Mouse (Mus musculus) embryo, embryonic 11 days (tissue): ENCODE data around the gene Lama1.
"Not testable (repeated sequence)": the region's sequence is repeated elsewhere in the genome, so short reads cannot be mapped to it uniquely, and the experiment has no call there.

Experiments
- DNase-seq: peaks from one replicate; pipeline ENCODE4 v3.0.0-alpha.2; 2015

The Lama1 gene

GRCm38 (mm10) chr17:67722578-67722977 lies 25.5 kb downstream of the Lama1 start:
- no peak for DNase-seq

- DNase-seq: no peak
These were observed 26.4 kb downstream of the Lama1 start for GRCm38 (mm10) chr17:67723175-67724067.

GRCm38 (mm10) chr17:67726601-67727000 lies 29.5 kb downstream of the Lama1 start:
- no peak for DNase-seq

- DNase-seq: no peak
These were observed 31.7 kb downstream of the Lama1 start for GRCm38 (mm10) chr17:67728751-67729150.

- DNase-seq: no peak
These were observed 34.0 kb downstream of the Lama1 start for GRCm38 (mm10) chr17:67731096-67731495.

DNA sequence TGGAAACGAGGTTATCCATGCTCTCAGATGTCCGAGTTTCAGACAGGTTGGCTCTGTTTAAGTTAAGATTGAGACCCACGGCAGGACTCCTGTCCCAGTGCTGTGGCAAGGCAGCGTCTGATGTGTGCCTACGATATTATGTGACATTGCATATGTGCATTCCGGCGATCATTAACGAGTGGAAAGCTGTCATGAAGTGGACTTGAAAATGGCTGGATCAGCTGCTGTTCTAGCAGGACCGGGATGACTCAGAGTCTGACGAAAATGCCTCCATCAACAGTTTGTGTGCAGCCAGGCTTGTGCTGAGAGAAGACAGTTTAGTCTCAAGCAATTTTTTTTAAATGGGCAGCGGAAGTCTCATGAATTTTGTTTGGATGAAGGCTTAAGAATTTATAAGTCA lies 34.9 kb downstream of the Lama1 start:
- no peak for DNase-seq

DNA sequence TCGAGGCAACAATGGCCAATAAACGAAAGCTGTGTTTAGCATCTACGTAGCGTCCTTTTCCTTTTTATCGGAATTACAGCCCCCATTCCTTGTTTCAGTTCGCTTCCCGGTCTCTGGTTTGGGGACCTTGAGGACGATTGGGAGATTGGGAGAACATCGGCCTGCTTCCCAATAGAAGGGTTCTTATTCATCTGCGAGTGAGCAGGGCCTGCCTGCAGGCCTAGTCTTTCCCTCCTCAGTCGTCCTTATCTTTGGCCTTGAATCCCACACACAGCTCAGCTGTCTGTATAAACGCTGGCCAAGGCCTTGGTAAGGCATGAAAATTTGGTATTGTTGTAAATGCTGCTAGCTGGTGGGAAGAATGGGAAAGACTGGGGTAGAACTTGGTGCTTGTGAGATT lies 36.5 kb downstream of the Lama1 start:
- no peak for DNase-seq

DNA sequence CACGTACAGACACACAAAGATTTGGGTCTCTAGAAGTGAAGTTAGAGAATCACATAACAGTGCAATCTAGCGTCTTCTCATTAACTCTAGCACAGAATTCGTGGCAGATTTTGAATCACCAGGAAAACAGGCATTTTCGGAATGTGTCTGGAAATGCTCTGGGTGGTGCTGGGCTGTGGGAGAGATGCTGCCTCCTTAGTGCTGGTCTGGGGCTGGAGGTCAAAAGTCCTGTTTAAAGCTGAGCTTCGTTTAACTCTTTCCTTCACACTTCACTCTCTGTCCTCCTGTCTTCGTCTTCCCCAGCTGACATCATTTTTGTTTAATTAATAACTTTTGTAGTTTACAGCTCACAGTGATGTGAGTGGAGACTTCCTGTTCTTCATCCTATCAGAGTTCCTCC lies 38.7 kb downstream of the Lama1 start:
- DNase-seq: no peak

DNA sequence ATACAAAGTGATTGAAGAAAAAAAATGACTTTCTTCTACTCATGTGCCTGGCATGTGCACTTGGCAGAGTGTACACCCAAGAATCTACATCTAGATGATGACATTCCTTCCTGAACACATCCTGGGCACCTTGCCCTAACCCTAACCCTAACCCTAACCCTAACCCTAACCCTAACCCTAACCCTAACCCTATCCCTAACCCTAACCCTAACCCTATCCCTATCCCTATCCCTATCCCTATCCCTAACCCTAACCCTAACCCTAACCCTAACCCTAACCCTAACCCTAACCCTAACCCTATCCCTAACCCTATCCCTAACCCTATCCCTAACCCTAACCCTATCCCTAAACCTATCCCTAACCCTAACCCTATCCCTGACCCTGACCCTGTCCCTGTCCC lies 44.2 kb downstream of the Lama1 start:
- not testable (repeated sequence) for DNase-seq

DNA sequence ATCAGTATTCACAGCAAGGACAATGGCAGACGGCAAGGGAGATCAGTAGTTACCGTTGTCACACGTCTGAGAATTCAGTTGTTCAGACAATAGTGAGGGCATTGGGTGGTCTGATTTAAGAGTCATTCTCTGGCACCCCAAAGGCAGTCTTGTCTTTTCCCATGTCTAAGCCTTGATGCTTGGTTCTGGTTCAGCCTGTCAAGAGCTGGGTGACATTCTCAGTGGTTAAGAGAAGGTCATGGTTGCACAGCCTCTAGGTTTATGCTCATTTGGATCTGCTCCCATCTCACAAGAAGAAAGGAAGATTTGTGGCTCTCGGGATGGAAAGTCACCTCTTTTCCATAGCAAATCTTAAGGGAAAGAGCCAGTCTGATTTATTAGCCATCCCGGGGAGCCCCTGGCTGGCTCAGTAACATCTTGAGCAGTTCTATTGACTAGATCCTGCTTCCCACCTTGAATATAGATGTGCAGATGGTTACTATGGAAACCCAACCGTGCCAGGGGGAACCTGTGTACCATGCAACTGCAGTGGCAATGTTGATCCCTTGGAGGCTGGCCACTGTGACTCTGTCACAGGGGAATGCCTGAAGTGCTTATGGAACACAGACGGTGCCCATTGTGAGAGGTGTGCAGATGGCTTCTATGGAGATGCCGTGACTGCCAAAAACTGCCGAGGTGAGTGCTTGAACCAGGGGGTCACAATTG lies 67.3 kb downstream of the Lama1 start:
- DNase-seq: no peak

DNA sequence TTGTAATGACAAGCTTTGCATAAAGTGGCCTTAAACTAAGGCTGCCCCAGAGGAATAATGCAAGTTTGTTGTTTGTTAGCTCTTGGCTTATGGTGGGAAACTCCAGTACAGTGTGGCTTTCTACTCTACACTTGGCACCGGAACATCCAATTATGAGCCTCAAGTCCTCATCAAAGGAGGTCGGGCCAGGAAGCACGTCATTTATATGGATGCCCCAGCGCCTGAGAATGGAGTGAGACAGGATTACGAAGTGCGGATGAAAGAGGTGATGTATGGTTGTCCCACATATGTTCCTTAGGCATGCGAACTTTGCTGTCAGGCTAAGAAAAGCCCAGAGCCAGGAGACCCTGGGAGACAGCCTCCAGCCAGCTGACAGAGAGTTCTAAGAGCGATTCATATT lies 76.5 kb downstream of the Lama1 start:
- DNase-seq: no peak

- DNase-seq: peak; percentile 41
These were observed 79.7 kb downstream of the Lama1 start for GRCm38 (mm10) chr17:67776764-67777163.

DNA sequence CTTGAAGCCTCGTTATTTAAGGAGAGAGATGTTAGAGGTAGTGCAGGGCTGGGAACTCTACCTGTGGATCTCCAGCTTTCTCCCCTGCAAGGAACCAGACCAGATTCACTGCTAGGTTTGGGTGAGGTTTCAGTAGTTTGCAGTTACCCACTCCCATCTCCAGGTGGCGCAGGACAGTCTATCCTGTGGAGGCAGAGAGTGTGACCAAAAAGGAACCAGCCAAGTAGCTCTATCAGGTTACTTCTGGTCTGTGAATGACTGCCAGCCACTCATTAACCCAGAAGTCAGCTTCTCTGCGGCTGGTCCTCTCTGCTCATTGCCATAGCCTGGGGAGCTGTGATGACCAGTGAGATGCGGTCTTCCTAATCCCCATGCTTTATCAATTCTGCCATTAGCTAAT lies 82.8 kb downstream of the Lama1 start:
- DNase-seq: peak; percentile 66

GRCm38 (mm10) chr17:67791091-67791490 lies 94.0 kb downstream of the Lama1 start:
- DNase-seq: no peak

GRCm38 (mm10) chr17:67809171-67809570 lies 112.1 kb downstream of the Lama1 start:
- no peak for DNase-seq

DNA sequence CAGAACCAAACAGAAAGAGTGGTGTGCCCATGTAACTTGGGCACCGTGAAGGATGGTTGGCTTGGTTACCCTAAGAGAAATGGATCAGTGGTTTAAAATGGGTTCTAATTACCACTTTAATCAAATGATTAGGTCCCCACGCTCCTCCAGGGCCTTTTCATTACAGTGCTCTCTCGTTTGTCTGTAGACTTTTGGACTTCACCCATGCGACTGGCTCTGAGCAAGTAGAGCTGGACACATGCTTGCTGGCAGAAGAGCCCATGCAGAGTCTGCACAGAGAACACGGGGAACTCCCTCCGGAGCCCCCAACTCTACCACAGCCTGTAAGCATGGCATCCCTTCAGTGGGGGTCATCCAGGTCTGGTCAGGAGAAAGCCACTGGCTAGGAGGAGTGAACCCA lies 116.6 kb downstream of the Lama1 start:
- DNase-seq: no peak

DNA sequence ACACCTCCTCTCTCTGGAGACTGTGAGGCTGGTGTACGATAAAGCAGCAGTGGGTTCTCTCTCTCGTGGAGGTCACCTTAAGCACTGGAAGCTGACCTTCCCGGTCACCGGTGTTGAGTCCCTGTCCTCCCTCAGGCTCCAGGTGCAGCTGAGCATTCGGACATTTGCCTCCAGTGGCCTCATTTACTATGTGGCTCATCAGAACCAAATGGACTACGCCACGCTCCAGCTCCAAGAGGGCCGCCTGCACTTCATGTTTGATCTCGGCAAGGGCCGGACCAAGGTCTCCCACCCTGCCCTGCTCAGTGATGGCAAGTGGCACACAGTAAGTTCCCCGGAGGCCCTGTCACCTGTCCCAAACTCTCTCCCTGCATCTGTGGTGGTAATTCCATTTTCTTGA lies 118.7 kb downstream of the Lama1 start:
- DNase-seq: no peak

DNA sequence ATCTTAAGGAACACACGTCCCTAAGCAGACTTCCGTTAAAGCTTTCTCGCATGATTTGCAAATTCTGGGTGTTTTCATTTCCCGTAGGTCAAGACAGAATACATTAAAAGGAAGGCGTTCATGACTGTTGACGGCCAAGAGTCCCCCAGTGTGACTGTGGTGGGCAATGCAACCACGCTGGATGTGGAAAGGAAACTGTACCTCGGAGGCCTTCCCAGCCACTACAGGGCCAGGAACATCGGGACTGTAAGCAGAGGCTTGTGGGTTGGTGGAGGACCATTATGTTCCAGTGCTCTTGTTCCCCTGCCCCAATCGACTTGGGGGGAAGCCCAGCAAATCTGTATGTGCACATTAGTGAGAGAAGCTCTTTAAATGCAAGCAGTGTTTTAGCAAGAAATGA lies 119.9 kb downstream of the Lama1 start:
- no peak for DNase-seq

GRCm38 (mm10) chr17:67827431-67827830 lies 130.4 kb downstream of the Lama1 start:
- DNase-seq: no peak

DNA sequence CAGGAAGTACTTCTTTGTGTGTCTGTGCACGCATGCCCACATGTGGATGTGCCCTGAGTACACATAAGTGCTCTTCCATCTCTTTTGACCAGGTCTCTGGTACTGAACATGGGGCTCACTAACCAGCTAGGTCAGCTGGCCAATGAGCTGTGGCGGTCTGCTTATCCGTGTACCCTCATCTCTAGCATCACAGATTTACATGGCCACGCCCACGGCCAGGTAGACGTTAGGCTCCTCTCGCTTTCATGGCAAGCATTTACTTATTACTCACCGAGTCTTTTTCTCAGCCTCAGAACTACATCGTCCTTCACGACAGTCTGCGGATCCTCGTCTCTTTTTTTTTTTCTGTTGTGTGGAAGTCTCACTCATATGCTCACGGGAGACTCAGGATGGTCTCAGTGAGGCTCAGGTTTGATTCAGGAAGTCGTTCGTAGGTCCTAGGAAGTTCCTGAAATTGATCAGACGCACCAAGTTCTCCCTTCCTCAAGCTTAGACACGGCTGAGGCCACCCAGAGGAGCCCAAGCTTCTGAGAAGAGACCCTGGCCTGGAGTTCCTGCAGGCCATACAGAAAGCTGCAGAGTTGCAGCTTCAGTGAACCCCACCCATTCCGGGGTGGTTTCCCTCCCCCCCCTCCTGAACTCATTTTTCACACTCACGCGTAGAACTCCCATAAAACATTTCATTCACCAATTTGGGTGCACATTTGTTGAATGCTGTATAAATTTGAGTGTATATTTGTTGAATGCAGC lies 139.3 kb downstream of the Lama1 start:
- DNase-seq: no peak

- peak; percentile 73 for DNase-seq
These were observed 140.5 kb downstream of the Lama1 start for GRCm38 (mm10) chr17:67837351-67838090.

DNA sequence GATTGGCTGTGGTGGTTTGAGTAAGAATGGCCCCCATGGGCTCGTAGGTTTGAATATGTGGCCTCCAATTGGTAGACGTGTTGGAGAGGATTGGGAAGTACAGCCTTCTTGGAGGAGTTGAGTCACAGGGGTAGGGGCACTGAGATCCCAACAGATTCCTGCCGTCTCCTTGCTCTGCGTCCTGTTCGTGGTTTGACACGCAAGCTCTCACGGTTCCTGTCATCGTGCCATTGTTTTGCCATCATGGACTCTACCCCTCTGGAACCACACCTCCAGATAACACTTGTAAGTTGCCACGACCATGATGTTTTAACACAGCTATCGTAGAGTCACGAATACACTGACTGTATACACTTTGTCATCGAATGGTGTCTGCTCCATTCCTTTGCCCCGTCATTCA lies 141.9 kb downstream of the Lama1 start:
- DNase-seq: no peak

GRCm38 (mm10) chr17:67841494-67841893 lies 144.4 kb downstream of the Lama1 start:
- not testable (repeated sequence) for DNase-seq
